Mouse (Mus musculus) inflammation-experienced regulatory T-cells, adult 16 weeks (primary cell): ENCODE measurements around the gene Otop3. TPM values are rescaled to one million over a fixed set of nuclear protein-coding genes. Genes with fewer than 3 reads are reported as not detected.

Source experiments
- polyA plus RNA-seq: library from polyadenylated mRNA; unstranded; fragments of 100-300 nt; shearing (Covaris generic); gene quantifications from one replicate; pipeline ENCODE4 v1.2.1, GENCODE M21; 2017

Gene Otop3
- not detected for polyA plus RNA-seq

GRCm38 (mm10) chr11:115334531-115334930 lies at the start of gene Otop3:
Otop3 (plus strand) TSS chr11:115334731.

GRCm38 (mm10) chr11:115297214-115297826 lies 37.2 kb upstream of the Otop3 start, which contains the start of gene Fads6:
Fads6 (minus strand) TSS chr11:115297663.

GRCm38 (mm10) chr11:115306863-115307262 lies 27.7 kb upstream of the Otop3 start, which contains the start of gene Otop2:
Otop2 (plus strand) TSS chr11:115307163.

GRCm38 (mm10) chr11:115321906-115322693 lies 12.4 kb upstream of the Otop3 start, which contains the start of gene Ush1g:
Ush1g (minus strand) TSS chr11:115322041.

GRCm38 (mm10) chr11:115367395-115367944 lies 32.9 kb downstream of the Otop3 start, which contains the start of gene Hid1:
Hid1 (minus strand) TSS chr11:115367756.

GRCm38 (mm10) chr11:115381743-115382539 lies 47.4 kb downstream of the Otop3 start, which contains the start of gene Cdr2l:
Cdr2l (plus strand) TSS chr11:115381916.

Other genes with a start within 250 kb of the Otop3 start
- gene Rab37, start 243.3 kb upstream of the Otop3 start, polyA plus RNA-seq, result 248 TPM
- gene Cd300lf, start 200.7 kb upstream of the Otop3 start, polyA plus RNA-seq, result 2.1 TPM
- gene Slc9a3r1, start 171.4 kb upstream of the Otop3 start, polyA plus RNA-seq, result 595 TPM
- gene Tmem104, start 147.2 kb upstream of the Otop3 start, polyA plus RNA-seq, result 18.1 TPM
- gene Nat9, start 146.9 kb upstream of the Otop3 start, polyA plus RNA-seq, result 15.8 TPM
- gene Grin2c, start 67.5 kb upstream of the Otop3 start, polyA plus RNA-seq, result not detected
- 39.5 TPM for gene Fdxr, start 57.7 kb upstream of the Otop3 start, polyA plus RNA-seq
- gene Fads6, start 37.1 kb upstream of the Otop3 start, polyA plus RNA-seq, result 1.1 TPM
- gene Otop2, start 27.6 kb upstream of the Otop3 start, polyA plus RNA-seq, result not detected
- gene Ush1g, start 12.7 kb upstream of the Otop3 start, polyA plus RNA-seq, result not detected
- 8.4 TPM for gene Hid1, start 33.0 kb downstream of the Otop3 start, polyA plus RNA-seq
- not detected for gene Cdr2l, start 47.2 kb downstream of the Otop3 start, polyA plus RNA-seq
- 162 TPM for gene Mrpl58, start 69.0 kb downstream of the Otop3 start, polyA plus RNA-seq
- gene Atp5h, start 85.2 kb downstream of the Otop3 start, polyA plus RNA-seq, result 711 TPM
- gene Kctd2, start 85.4 kb downstream of the Otop3 start, polyA plus RNA-seq, result 4.6 TPM
- not detected for gene Trim80, start 105.8 kb downstream of the Otop3 start, polyA plus RNA-seq
- 11.0 TPM for gene Slc16a5, start 127.7 kb downstream of the Otop3 start, polyA plus RNA-seq
- 120 TPM for gene Armc7, start 140.9 kb downstream of the Otop3 start, polyA plus RNA-seq
- 367 TPM for gene Nt5c, start 157.1 kb downstream of the Otop3 start, polyA plus RNA-seq
- gene Jpt1, start 179.7 kb downstream of the Otop3 start, polyA plus RNA-seq, result 685 TPM
- 796 TPM for gene Sumo2, start 201.5 kb downstream of the Otop3 start, polyA plus RNA-seq
- 102 TPM for gene Nup85, start 229.7 kb downstream of the Otop3 start, polyA plus RNA-seq